Mouse (Mus musculus): Measurements from ENCODE around the gene Map2k1. TPM values are rescaled to one million over a fixed set of nuclear protein-coding genes. Genes with fewer than 3 reads are reported as not detected.

The Map2k1 gene
- total RNA-seq, 1 experiment = 73.0 TPM

DNA sequence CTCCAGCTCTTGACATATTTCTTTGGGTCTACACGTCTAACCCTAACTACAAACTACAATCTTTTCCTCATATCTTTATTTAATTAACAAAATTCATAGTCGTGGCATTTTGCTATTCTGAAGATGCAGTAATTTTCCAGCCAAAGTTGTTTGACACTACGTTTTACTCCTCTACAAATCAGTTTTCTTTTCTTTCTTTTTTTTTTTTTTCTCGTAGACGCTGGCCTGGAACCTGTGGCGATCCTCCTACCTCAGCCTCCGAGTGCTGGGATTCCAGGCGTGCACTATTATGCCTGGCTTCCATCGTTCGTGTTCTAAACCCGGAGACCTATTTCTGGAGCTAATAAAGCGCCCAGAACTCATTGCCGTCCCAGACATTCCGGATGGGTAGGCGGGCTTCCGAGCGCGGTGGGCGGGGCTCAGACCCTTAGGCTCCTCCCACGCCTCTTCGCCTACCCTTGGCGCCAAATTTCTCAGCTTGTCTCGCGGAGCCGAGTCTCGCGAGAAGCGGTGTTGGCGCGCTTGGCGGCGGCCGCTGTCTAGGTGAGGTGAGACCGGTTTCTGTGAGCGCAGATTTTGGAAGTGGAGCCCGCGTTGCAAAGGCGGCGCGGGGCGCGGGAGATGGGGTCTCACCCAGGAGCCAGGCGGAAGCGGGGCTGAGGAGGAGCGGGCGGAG, 27.8 kb upstream of the Map2k1 start, which contains the start of gene Tipin:
TSS of gene Tipin (plus strand) at position 477 of the 676 bp plus-strand sequence.
- H3K36me3 ChIP-seq (ENCODE audit: control insufficient read depth, insufficient read depth, low read length, poor library complexity, severe bottlenecking) = peaks cover 3% of the 10 kb centered on the region; the same call in 1 of the 2 replicates
- H3K9ac ChIP-seq (ENCODE audit: insufficient read depth, low read depth, low read length, poor library complexity, severe bottlenecking) = peak within 1 kb of the TSS; percentile 99
- peak; percentile 92 for DNase-seq (ENCODE audit: low read depth, low spot score)
- peak within 1 kb of the TSS; percentile 77 for H3K27ac ChIP-seq (ENCODE audit: insufficient read depth, low read depth, low read length, poor library complexity, severe bottlenecking)
- H3K4me3 ChIP-seq (ENCODE audit: insufficient read depth in 1 of 2, low read depth in 1 of 2, low read length in 2 of 2, poor library complexity in 1 of 2, severe bottlenecking in 1 of 2) = peak within 1 kb of the TSS; percentile 75 to 82
- TF ChIP-seq HCFC1 (IDR thresholded peaks at IDR 0.05; ENCODE audit: borderline replicate concordance, insufficient read depth, low read length) (0 out of 2 replicates have a peak, but pooled peaks have one; percentile 42), ZC3H11A (IDR thresholded peaks at IDR 0.05; ENCODE audit: borderline replicate concordance, low read depth, low read length) (no peak), MAFK (IDR thresholded peaks at IDR 0.05; ENCODE audit: insufficient read depth, low read depth, low read length) (no peak), CHD2 (IDR thresholded peaks at IDR 0.05; ENCODE audit: low read depth, low read length) (peak; percentile 100), ZNF384 (IDR thresholded peaks at IDR 0.05; ENCODE audit: low read depth, low read length) (peak; percentile 66; the same call in 1 of the 2 replicates)
- in situ Hi-C loops (cut with MboI; ENCODE audit: low sequenced_read_pairs in 2 of 2, unreplicated experiment in 2 of 2) = no loop called here
- no peaks in the 10 kb centered on the region for H3K9me3 ChIP-seq (ENCODE audit: control insufficient read depth, insufficient read depth, low read depth, low read length)
- peaks cover 0 to 2% of the 10 kb centered on the region in 2 experiments; a peak in 3 of 4 replicates for H3K4me1 ChIP-seq (ENCODE audit: control insufficient read depth in 2 of 2, insufficient read depth in 2 of 2, low read length in 2 of 2, poor library complexity in 1 of 2)

DNA sequence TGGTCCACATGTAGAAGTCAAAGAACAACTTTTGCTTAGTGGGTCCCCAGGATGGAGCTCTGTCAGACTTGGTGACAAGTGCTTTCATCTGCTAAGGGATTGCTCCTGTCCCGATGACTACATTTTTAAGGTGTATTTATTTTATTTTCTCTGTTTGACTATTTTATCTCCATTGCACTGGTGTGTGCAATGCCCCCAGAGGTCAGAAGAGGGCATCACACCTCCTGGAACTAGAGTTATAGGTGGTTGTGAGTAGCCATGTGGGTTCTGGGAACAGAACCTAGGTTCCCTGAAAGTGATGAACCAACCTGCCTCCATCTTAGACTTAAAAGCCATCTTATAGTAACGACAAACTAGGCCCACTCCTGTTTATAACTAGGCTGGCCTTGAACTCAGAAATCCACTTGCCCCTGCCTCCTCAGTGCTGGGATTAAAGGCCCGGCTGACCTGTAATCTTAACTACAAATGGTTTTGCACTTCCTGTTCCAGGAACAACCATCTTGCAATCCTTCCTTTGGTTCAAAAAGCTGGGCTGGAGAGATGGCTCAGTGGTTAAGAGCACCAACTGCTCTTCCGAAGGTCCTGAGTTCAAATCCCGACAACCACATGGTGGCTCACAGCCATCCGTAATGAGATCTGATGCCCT, 25.4 kb upstream of the Map2k1 start:
- H3K9me3 ChIP-seq (ENCODE audit: control insufficient read depth, insufficient read depth, low read depth, low read length) = no peaks in the 10 kb centered on the region
- in situ Hi-C loops (cut with MboI; ENCODE audit: low sequenced_read_pairs in 2 of 2, unreplicated experiment in 2 of 2) = no loop called here
- H3K9ac ChIP-seq (ENCODE audit: insufficient read depth, low read depth, low read length, poor library complexity, severe bottlenecking) = no peak overlapping the region
- H3K4me3 ChIP-seq (ENCODE audit: insufficient read depth in 1 of 2, low read depth in 1 of 2, low read length in 2 of 2, poor library complexity in 1 of 2, severe bottlenecking in 1 of 2) = no peak overlapping the region
- no peak overlapping the region for H3K27ac ChIP-seq (ENCODE audit: insufficient read depth, low read depth, low read length, poor library complexity, severe bottlenecking)
- H3K36me3 ChIP-seq (ENCODE audit: control insufficient read depth, insufficient read depth, low read length, poor library complexity, severe bottlenecking) = no peaks in the 10 kb centered on the region; the same call in 1 of the 2 replicates
- TF ChIP-seq CHD2 (IDR thresholded peaks at IDR 0.05; ENCODE audit: low read depth, low read length) (no peak), ZNF384 (IDR thresholded peaks at IDR 0.05; ENCODE audit: low read depth, low read length) (no peak), ZC3H11A (IDR thresholded peaks at IDR 0.05; ENCODE audit: borderline replicate concordance, low read depth, low read length) (no peak), MAFK (IDR thresholded peaks at IDR 0.05; ENCODE audit: insufficient read depth, low read depth, low read length) (no peak), HCFC1 (IDR thresholded peaks at IDR 0.05; ENCODE audit: borderline replicate concordance, insufficient read depth, low read length) (no peak)
- H3K4me1 ChIP-seq (ENCODE audit: control insufficient read depth in 2 of 2, insufficient read depth in 2 of 2, low read length in 2 of 2, poor library complexity in 1 of 2) = peaks cover 0 to 2% of the 10 kb centered on the region in 2 experiments; a peak in 3 of 4 replicates
- no peak for DNase-seq (ENCODE audit: low read depth, low spot score)

DNA sequence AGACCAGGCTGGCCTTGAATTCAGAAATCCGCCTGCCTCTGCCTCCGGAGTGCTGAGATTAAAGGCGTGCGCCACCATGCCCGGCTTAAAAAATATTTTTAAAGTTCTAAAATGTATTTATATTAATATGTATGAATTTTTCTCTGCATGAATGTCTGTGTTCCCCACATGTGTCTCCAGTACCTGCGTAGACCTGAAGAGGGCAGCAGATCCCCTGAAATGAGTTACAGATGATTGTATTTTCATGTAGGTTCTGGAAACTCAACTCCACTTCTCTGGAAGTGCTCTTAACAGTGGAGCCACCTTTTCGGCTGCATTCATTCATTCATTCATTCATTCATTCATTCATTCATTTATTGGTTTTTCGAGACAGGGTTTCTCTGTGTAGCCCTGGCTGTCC, 24.3 kb upstream of the Map2k1 start:
- Histone ChIP-seq H3K4me3 (ENCODE audit: insufficient read depth in 1 of 2, low read depth in 1 of 2, low read length in 2 of 2, poor library complexity in 1 of 2, severe bottlenecking in 1 of 2) (no peak overlapping the region), H3K36me3 (ENCODE audit: control insufficient read depth, insufficient read depth, low read length, poor library complexity, severe bottlenecking) (no peaks in the 10 kb centered on the region), H3K9ac (ENCODE audit: insufficient read depth, low read depth, low read length, poor library complexity, severe bottlenecking) (no peak overlapping the region), H3K4me1 (ENCODE audit: control insufficient read depth in 2 of 2, insufficient read depth in 2 of 2, low read length in 2 of 2, poor library complexity in 1 of 2) (peaks cover 0 to 2% of the 10 kb centered on the region in 2 experiments; a peak in 1 of 4 replicates), H3K9me3 (ENCODE audit: control insufficient read depth, insufficient read depth, low read depth, low read length) (no peaks in the 10 kb centered on the region), H3K27ac (ENCODE audit: insufficient read depth, low read depth, low read length, poor library complexity, severe bottlenecking) (no peak overlapping the region)
- TF ChIP-seq HCFC1 (IDR thresholded peaks at IDR 0.05; ENCODE audit: borderline replicate concordance, insufficient read depth, low read length) (no peak), ZNF384 (IDR thresholded peaks at IDR 0.05; ENCODE audit: low read depth, low read length) (no peak), MAFK (IDR thresholded peaks at IDR 0.05; ENCODE audit: insufficient read depth, low read depth, low read length) (no peak), CHD2 (IDR thresholded peaks at IDR 0.05; ENCODE audit: low read depth, low read length) (no peak), ZC3H11A (IDR thresholded peaks at IDR 0.05; ENCODE audit: borderline replicate concordance, low read depth, low read length) (0 out of 2 replicates have a peak, but pooled peaks have one; percentile 15)
- in situ Hi-C loops (cut with MboI; ENCODE audit: low sequenced_read_pairs in 2 of 2, unreplicated experiment in 2 of 2) = no loop called here
- DNase-seq (ENCODE audit: low read depth, low spot score) = peak; percentile 54

DNA sequence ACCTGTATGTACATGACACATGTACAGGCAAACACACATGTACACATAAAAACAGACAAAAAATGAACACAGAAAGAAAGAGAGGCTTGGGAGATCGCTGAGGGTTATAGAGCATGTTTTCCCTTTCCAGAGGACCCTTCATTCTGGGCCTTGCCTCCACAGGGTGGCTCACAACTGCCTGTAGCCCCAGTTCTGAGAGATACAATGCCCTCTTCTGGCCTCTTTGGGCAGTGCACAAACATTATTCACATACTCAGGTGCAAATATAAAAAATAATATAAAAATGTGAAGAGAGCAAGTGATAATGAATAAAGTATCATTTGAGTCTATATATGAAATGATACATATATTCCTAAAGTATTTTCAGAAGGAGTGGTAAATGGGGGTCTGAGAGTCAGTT, 21.5 kb upstream of the Map2k1 start:
- H3K4me3 ChIP-seq (ENCODE audit: insufficient read depth in 1 of 2, low read depth in 1 of 2, low read length in 2 of 2, poor library complexity in 1 of 2, severe bottlenecking in 1 of 2) = no peak overlapping the region
- H3K36me3 ChIP-seq (ENCODE audit: control insufficient read depth, insufficient read depth, low read length, poor library complexity, severe bottlenecking) = no peaks in the 10 kb centered on the region
- H3K9ac ChIP-seq (ENCODE audit: insufficient read depth, low read depth, low read length, poor library complexity, severe bottlenecking) = no peak overlapping the region
- H3K4me1 ChIP-seq (ENCODE audit: control insufficient read depth in 2 of 2, insufficient read depth in 2 of 2, low read length in 2 of 2, poor library complexity in 1 of 2) = peaks cover 0 to 2% of the 10 kb centered on the region in 2 experiments; a peak in 2 of 4 replicates
- in situ Hi-C loops (cut with MboI; ENCODE audit: low sequenced_read_pairs in 2 of 2, unreplicated experiment in 2 of 2) = no loop called here
- H3K9me3 ChIP-seq (ENCODE audit: control insufficient read depth, insufficient read depth, low read depth, low read length) = no peaks in the 10 kb centered on the region
- H3K27ac ChIP-seq (ENCODE audit: insufficient read depth, low read depth, low read length, poor library complexity, severe bottlenecking) = no peak overlapping the region
- peak; percentile 42 for DNase-seq (ENCODE audit: low read depth, low spot score)
- TF ChIP-seq HCFC1 (IDR thresholded peaks at IDR 0.05; ENCODE audit: borderline replicate concordance, insufficient read depth, low read length) = no peak
- TF ChIP-seq MAFK (IDR thresholded peaks at IDR 0.05; ENCODE audit: insufficient read depth, low read depth, low read length) = no peak
- TF ChIP-seq ZNF384 (IDR thresholded peaks at IDR 0.05; ENCODE audit: low read depth, low read length) = no peak
- no peak for TF ChIP-seq CHD2 (IDR thresholded peaks at IDR 0.05; ENCODE audit: low read depth, low read length)
- no peak for TF ChIP-seq ZC3H11A (IDR thresholded peaks at IDR 0.05; ENCODE audit: borderline replicate concordance, low read depth, low read length)

All from ES-E14 (cell line).